Mouse (Mus musculus) CD4-positive, CD25-positive, alpha-beta regulatory T cell, adult 4 months (primary cell): Measurements from ENCODE around the gene Esrrg. TPM values are rescaled to one million over a fixed set of nuclear protein-coding genes. Genes with fewer than 3 reads are reported as not detected.

Source experiments
- ATAC-seq: one replicate; pipeline ENCODE4 v1.8.0; 2017
- polyA plus RNA-seq, 2 experiments: library from polyadenylated mRNA; unstranded; fragments of 100-300 nt; shearing (Covaris generic); gene quantifications; one replicate each; pipeline ENCODE4 v1.2.1; 2017

Gene Esrrg
- polyA plus RNA-seq, 2 experiments from 2014 or later: not detected

DNA sequence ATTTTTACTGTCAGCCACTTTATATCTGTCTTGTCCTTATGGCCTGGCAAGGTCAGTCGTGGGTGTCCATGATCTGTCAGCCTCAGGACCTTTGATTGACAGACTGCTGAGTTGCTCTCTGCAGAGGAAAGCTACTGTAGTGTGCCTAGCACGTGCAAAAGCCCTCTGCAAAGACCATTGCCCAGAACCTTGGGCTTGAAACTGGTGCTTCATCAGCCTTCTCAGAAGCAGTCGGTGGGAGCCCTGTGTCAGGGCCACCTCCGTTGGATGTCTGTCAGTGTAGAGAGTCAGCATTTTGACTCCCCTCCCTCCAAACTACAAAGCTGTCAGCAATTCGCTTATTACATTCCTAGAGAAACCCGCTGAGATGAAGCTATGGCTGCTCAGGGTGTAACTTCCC is 227.8 kb downstream of the Esrrg start:
- no peak for ATAC-seq

DNA sequence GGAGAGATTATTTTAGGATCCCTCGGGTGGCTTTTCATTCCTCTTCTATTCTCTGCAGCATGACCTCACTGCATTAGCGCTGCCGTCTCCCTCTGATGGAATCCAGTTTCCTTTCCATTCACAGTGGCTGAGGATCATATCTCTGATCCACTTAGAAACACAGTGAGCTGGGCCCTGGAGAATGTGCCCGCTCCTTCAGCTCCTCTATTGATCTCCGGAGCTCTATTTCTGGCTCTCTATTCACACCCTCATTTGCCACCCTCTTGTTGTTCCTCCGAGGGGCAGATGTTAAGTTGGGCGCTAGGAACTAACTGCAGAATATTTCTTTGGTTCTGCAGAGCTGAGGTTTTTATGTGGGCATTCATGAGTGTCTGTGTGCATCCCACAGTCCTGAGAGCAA is 228.3 kb downstream of the Esrrg start:
- no peak for ATAC-seq

- ATAC-seq: no peak
These were observed 233.0 kb downstream of the Esrrg start for GRCm38 (mm10) chr1:187841629-187842028.

DNA sequence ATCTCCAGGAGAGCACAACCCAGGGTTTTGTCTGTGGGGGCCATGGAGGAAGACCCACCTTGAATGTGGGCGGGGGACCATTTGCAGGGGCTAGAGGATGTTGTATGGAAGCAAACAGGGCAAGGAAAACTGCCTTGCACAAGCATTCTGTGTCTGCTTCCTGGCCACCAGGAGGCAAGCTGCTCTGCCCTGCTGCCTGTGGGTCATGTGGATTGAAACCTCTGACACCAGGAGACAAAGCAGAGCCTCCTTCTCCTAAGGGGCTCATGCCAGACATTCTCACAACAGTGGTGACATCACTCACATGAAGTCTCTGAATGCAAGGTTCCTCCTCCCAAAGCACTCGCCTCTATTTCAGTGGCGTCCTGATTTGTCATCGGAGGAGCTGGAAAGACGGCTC is 234.1 kb downstream of the Esrrg start:
- ATAC-seq: no peak

GRCm38 (mm10) chr1:187854148-187854547 is 245.6 kb downstream of the Esrrg start:
- no peak for ATAC-seq

DNA sequence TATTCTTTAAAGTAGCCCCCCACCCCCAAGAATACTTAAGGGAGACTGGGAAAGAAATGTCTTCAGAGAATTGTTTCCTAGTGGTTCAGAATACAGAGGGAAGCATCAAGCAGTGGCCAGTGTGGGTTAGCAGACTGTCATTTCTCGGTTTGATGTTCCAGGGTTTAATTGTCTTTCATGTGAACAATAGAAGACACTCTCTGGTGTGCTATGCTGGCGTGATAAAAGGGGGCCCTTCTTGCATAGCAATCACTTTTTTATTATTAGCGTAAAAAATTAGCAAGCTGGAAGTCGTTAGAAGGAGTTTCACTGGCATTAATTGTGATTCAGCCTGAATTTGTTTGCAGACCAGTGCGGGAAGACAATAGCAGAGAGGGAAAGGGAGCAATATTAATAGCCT is 253.7 kb downstream of the Esrrg start:
- ATAC-seq: no peak

- no peak for ATAC-seq
These were observed 259.8 kb downstream of the Esrrg start for GRCm38 (mm10) chr1:187868427-187868826.

- ATAC-seq: no peak
These were observed 263.6 kb downstream of the Esrrg start for GRCm38 (mm10) chr1:187872208-187872607.

- ATAC-seq: no peak
These were observed 264.2 kb downstream of the Esrrg start for GRCm38 (mm10) chr1:187872744-187873143.

DNA sequence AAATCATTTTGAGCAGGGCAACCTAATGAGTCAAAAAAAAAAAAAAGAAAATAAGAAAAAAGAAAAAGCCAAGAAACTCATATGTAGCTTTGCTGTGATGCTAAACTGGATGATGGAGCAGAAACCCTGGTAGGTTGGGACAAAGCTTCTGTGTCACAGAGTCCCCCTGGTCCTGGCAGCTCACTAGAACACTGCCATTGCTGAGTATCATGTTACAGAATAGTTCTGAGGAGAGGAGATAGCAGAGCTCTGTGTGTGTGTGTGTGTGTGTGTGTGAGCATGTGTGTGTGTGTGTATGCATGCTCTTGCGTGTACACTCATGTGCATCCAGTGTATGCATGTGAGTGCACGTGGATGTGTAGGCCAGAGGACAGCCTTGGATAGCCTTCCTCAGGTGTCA is 265.2 kb downstream of the Esrrg start:
- no peak for ATAC-seq

DNA sequence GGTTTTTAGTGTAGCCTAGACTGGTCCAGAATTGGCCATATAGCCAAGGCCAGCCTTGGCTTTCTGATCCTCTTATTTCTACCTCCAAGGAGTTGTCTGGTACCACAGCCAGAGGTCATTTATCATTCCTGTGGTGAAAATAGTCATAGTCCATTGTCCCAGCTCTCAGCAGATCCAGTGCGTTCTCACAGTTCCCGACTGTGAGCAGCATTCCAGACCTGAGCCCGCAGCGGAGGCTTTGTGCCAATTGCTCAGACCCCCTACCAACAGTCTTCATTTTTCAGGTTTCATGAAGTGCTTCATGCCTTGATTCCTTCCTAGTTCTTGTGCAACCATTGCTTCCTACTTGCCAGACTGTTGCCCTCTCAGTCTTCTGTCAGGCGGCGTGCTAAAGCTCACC is 278.7 kb downstream of the Esrrg start:
- ATAC-seq: no peak

GRCm38 (mm10) chr1:187888142-187888541 is 279.6 kb downstream of the Esrrg start:
- ATAC-seq: no peak

DNA sequence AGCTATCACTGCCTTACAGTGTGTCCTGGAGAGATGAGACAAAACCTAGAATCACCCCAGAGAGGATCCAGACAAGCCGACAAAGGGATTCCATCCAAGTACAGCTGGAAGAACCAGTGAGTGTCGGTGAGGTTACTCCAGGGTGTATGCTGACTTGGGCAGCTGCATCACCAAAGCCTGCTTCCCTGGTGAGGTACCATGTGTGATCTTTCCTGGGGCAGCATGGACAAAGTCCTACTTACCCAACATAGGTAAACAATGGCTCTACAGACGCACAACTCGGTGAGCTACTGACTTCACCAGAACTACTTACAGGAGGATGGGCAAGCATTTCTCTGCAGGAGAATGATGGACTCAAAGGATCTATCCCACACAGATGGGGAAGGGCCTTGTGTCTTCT is 280.5 kb downstream of the Esrrg start:
- ATAC-seq: no peak

- ATAC-seq: no peak
These were observed 282.7 kb downstream of the Esrrg start for GRCm38 (mm10) chr1:187891262-187891661.

- no peak for ATAC-seq
These were observed 286.9 kb downstream of the Esrrg start for GRCm38 (mm10) chr1:187895459-187895858.

- no peak for ATAC-seq
These were observed 287.7 kb downstream of the Esrrg start for GRCm38 (mm10) chr1:187896291-187896690.

GRCm38 (mm10) chr1:187896910-187897309 is 288.3 kb downstream of the Esrrg start:
- ATAC-seq: no peak

DNA sequence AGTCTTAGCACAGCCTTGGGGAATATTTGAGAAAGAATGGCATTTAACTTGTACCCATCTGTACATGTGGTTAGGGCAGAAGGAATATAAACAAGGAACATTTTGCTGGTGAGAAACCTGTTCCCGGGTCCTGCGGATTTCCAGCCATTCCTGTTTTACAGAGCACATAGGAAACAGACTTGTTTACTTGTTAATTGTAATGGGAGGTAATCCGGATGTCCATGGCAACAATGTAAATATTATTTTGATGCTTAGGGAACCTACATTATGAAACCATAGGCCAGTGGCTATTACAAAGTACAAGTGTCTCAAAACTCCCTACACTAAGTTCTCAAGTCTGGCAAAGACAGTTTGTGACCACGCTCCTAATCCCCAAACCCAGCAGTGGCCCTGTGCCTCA is 290.9 kb downstream of the Esrrg start:
- ATAC-seq: no peak

GRCm38 (mm10) chr1:187900756-187901155 is 292.2 kb downstream of the Esrrg start:
- ATAC-seq: no peak

GRCm38 (mm10) chr1:187902176-187902575 is 293.6 kb downstream of the Esrrg start:
- no peak for ATAC-seq

DNA sequence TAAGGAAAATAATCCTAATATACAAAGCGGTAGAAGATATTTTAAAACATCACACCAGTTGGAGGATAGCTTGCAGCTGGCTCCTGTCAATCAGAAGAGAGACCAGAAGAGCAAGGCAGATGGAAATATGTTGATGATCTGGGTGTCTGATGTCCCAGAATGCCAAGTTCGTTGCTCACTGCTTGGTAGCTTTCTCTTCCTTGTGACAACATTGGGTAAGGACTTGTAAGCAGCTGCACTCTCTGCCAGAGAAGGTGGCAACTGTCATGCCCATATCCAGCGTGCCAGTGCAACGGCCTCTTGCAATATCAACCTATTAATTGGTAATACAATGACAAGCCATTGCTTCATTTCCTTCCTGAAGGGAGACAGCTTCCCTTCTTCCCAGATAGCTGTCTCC is 296.1 kb downstream of the Esrrg start:
- no peak for ATAC-seq

DNA sequence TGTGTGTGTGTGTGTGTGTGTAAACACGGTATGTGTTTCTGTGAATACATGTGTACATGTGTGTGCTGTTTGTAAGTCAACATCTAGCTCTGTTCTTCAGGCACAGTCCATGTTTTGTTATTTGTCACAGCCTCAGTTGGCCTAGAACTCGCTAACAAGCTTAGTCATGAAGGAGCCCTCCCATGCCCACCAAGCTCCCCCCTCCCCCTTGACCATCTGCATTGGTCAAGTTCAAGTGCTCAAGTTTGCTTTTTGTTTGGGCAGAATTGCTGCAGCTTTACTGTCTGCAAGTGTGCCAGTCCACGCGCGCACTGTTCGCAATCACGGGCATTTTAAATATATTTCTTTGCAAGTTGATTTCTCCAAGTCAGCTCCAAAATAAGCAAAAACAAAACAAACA is 298.8 kb downstream of the Esrrg start:
- ATAC-seq: no peak

- ATAC-seq: no peak
These were observed 299.3 kb downstream of the Esrrg start for GRCm38 (mm10) chr1:187907871-187908270.

DNA sequence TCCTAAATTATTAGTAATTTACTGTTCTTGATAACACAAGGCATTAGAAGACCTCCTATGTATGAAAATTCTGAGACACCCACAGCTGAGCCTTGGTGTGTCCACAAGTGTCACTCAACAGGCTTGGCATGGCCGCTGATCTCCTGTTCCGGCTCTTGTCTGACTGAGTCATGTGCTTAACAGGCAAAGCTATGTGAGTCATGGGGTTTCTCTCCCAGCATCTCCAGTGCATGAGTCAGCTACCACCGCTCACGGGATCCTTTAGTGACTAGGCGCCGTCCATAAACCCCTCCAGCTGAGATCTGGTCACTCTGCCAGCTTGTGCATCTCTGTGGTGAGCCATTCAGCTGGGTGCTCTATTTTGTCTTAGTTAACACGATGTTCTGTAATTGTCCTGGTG is 302.1 kb downstream of the Esrrg start:
- no peak for ATAC-seq

DNA sequence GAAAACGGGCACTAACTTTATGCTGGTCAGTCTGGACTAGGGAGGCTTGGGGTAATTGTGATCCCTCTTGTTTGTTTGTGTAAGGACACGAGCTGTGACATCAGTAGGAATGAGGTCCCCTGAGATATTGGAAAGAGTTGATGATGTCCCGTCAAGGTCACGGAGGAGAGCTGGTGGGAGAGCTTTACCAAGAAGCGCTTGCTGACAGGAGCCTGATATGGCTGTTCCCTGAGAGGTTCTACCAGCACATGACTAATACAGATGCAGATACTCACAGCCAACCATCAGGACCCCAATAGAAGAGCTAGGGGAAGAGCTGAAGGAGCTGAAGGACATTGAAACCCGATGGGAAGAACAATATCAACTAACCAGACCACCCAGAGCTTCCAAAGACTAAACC is 302.6 kb downstream of the Esrrg start:
- ATAC-seq: no peak

GRCm38 (mm10) chr1:187918303-187918702 is 309.7 kb downstream of the Esrrg start:
- no peak for ATAC-seq
